Mouse (Mus musculus): ENCODE measurements around the gene Tnk1. TPM values are rescaled to one million over a fixed set of nuclear protein-coding genes. Genes with fewer than 3 reads are reported as not detected.

Tnk1 gene
- polyA plus RNA-seq, 1 experiment from 2014 or later, result 0.15 TPM

- Histone ChIP-seq H3K27ac (replicated peaks in 1 of 2; ENCODE audit: control insufficient read depth in 1 of 2, insufficient read depth in 1 of 2, low read depth in 2 of 2, low read length in 2 of 2) (peak within 1 kb of the TSS; percentile 50 to 53), H3K4me2 (ENCODE audit: low read length) (peak within 1 kb of the TSS; percentile 95), H3K27me3 (ENCODE audit: control insufficient read depth, insufficient read depth, low read length) (peaks cover 23% of the 10 kb centered on the region), H3K4me1 (ENCODE audit: control insufficient read depth in 2 of 2, insufficient read depth in 2 of 2, low read length in 2 of 2) (peaks cover 25 to 52% of the 10 kb centered on the region in 2 experiments), H3K36me3 (ENCODE audit: control insufficient read depth, insufficient read depth, low read length) (no peaks in the 10 kb centered on the region), H3K9me3 (ENCODE audit: control insufficient read depth, low read length) (peaks cover 3% of the 10 kb centered on the region; the same call in 1 of the 2 replicates), H3K9ac (ENCODE audit: low read length) (peak within 1 kb of the TSS; percentile 69), H3K4me3 (ENCODE audit: control insufficient read depth in 1 of 2, insufficient read depth in 1 of 2, low read depth in 1 of 2, low read length in 2 of 2) (peak within 1 kb of the TSS; percentile 46 to 65)
- under 1% methylated on average over 31 of the region's 33 CpGs for WGBS
- no peak for ATAC-seq (ENCODE audit: insufficient number of reproducible peaks, insufficient read depth, low FRiP score, low read depth)
Observed at GRCm38 (mm10) chr11:69801379-69801977, 57.1 kb downstream of the Tnk1 start, which contains the start of gene Fgf11. Gene Fgf11 (minus strand): TSS chr11:69801857.

Small RNA genes lying within 50 kb of the gene (microRNA-seq; reads per million reads assigned to microRNA genes)
- gene Mir6924, result not detected

Other genes with a start within 250 kb of the Tnk1 start
- not detected in 2 replicates for gene Shbg, start 240.8 kb downstream of the Tnk1 start, polyA plus RNA-seq (2014; fragmentation: Nextera tagmentation; extraction: Ambion mirVana)
- 16.2 and 17.9 TPM in 2 replicates for gene Sat2, start 236.7 kb downstream of the Tnk1 start, polyA plus RNA-seq (2014; fragmentation: Nextera tagmentation; extraction: Ambion mirVana)
- gene Fxr2, start 225.7 kb downstream of the Tnk1 start, polyA plus RNA-seq (2014; fragmentation: Nextera tagmentation; extraction: Ambion mirVana), result 24.2 and 25.8 TPM in 2 replicates
- gene Sox15, start 203.4 kb downstream of the Tnk1 start, polyA plus RNA-seq (2014; fragmentation: Nextera tagmentation; extraction: Ambion mirVana), result not detected in 2 replicates
- 14.9 and 29.1 TPM in 2 replicates for gene Mpdu1, start 196.1 kb downstream of the Tnk1 start, polyA plus RNA-seq (2014; fragmentation: Nextera tagmentation; extraction: Ambion mirVana)
- gene Cd68, start 192.6 kb downstream of the Tnk1 start, polyA plus RNA-seq (2014; fragmentation: Nextera tagmentation; extraction: Ambion mirVana), result 12.1 and 14.4 TPM in 2 replicates
- 313 and 403 TPM in 2 replicates for gene Eif4a1, start 186.3 kb downstream of the Tnk1 start, polyA plus RNA-seq (2014; fragmentation: Nextera tagmentation; extraction: Ambion mirVana)
- 43.2 and 59.4 TPM in 2 replicates for gene Senp3, start 176.6 kb downstream of the Tnk1 start, polyA plus RNA-seq (2014; fragmentation: Nextera tagmentation; extraction: Ambion mirVana)
- gene Tnfsf13, start 172.9 kb downstream of the Tnk1 start, polyA plus RNA-seq (2014; fragmentation: Nextera tagmentation; extraction: Ambion mirVana), result 0.24 and 0.63 TPM in 2 replicates
- gene Tnfsf12, start 162.9 kb downstream of the Tnk1 start, polyA plus RNA-seq (2014; fragmentation: Nextera tagmentation; extraction: Ambion mirVana), result 7.7 and 10.3 TPM in 2 replicates
- gene Tnfsfm13, start 162.6 kb downstream of the Tnk1 start, polyA plus RNA-seq (2014; fragmentation: Nextera tagmentation; extraction: Ambion mirVana), result 2.5 and 6.8 TPM in 2 replicates
- 19.9 and 20.1 TPM in 2 replicates for gene Polr2a, start 100.1 kb downstream of the Tnk1 start, polyA plus RNA-seq (2014; fragmentation: Nextera tagmentation; extraction: Ambion mirVana)
- 0.13 TPM in 1 of 2 replicates, not detected in the other for gene Slc35g3, start 96.8 kb downstream of the Tnk1 start, polyA plus RNA-seq (2014; fragmentation: Nextera tagmentation; extraction: Ambion mirVana)
- gene Zbtb4, start 92.8 kb downstream of the Tnk1 start, polyA plus RNA-seq (2014; fragmentation: Nextera tagmentation; extraction: Ambion mirVana), result 3.7 TPM in 2 replicates
- gene Chrnb1, start 62.8 kb downstream of the Tnk1 start, polyA plus RNA-seq (2014; fragmentation: Nextera tagmentation; extraction: Ambion mirVana), result 5.5 and 5.8 TPM in 2 replicates
- gene Fgf11, start 56.9 kb downstream of the Tnk1 start, polyA plus RNA-seq (2014; fragmentation: Nextera tagmentation; extraction: Ambion mirVana), result 2.0 and 2.1 TPM in 2 replicates
- gene Tmem102, start 53.1 kb downstream of the Tnk1 start, polyA plus RNA-seq (2014; fragmentation: Nextera tagmentation; extraction: Ambion mirVana), result 1.7 and 1.8 TPM in 2 replicates
- not detected in 2 replicates for gene Gm39566, start 43.4 kb downstream of the Tnk1 start, polyA plus RNA-seq (2014; fragmentation: Nextera tagmentation; extraction: Ambion mirVana)
- not detected in 2 replicates for gene Spem2, start 40.3 kb downstream of the Tnk1 start, polyA plus RNA-seq (2014; fragmentation: Nextera tagmentation; extraction: Ambion mirVana)
- not detected in 2 replicates for gene Spem1, start 36.5 kb downstream of the Tnk1 start, polyA plus RNA-seq (2014; fragmentation: Nextera tagmentation; extraction: Ambion mirVana)
- 2.4 and 2.6 TPM in 2 replicates for gene Nlgn2, start 20.9 kb downstream of the Tnk1 start, polyA plus RNA-seq (2014; fragmentation: Nextera tagmentation; extraction: Ambion mirVana)
- 340 and 379 TPM in 2 replicates for gene Tmem256, start 20.2 kb downstream of the Tnk1 start, polyA plus RNA-seq (2014; fragmentation: Nextera tagmentation; extraction: Ambion mirVana)
- 66.5 and 75.8 TPM in 2 replicates for gene Plscr3, start 12.4 kb downstream of the Tnk1 start, polyA plus RNA-seq (2014; fragmentation: Nextera tagmentation; extraction: Ambion mirVana)
- gene Tmem95, start 19.3 kb upstream of the Tnk1 start, polyA plus RNA-seq (2014; fragmentation: Nextera tagmentation; extraction: Ambion mirVana), result not detected in 2 replicates
- gene Kctd11, start 22.7 kb upstream of the Tnk1 start, polyA plus RNA-seq (2014; fragmentation: Nextera tagmentation; extraction: Ambion mirVana), result 2.6 and 2.8 TPM in 2 replicates
- gene Acap1, start 36.8 kb upstream of the Tnk1 start, polyA plus RNA-seq (2014; fragmentation: Nextera tagmentation; extraction: Ambion mirVana), result 3.6 and 3.8 TPM in 2 replicates
- 4.5 and 5.1 TPM in 2 replicates for gene 2810408A11Rik, start 42.3 kb upstream of the Tnk1 start, polyA plus RNA-seq (2014; fragmentation: Nextera tagmentation; extraction: Ambion mirVana)
- gene Neurl4, start 42.3 kb upstream of the Tnk1 start, polyA plus RNA-seq (2014; fragmentation: Nextera tagmentation; extraction: Ambion mirVana), result 7.5 and 11.1 TPM in 2 replicates
- gene Gps2, start 55.2 kb upstream of the Tnk1 start, polyA plus RNA-seq (2014; fragmentation: Nextera tagmentation; extraction: Ambion mirVana), result 45.2 and 46.8 TPM in 2 replicates
- 1,047 and 1,081 TPM in 2 replicates for gene Eif5a, start 63.2 kb upstream of the Tnk1 start, polyA plus RNA-seq (2014; fragmentation: Nextera tagmentation; extraction: Ambion mirVana)
- gene Ybx2, start 77.1 kb upstream of the Tnk1 start, polyA plus RNA-seq (2014; fragmentation: Nextera tagmentation; extraction: Ambion mirVana), result 6.6 and 7.3 TPM in 2 replicates
- gene Slc2a4, start 89.5 kb upstream of the Tnk1 start, polyA plus RNA-seq (2014; fragmentation: Nextera tagmentation; extraction: Ambion mirVana), result 27.6 and 28.5 TPM in 2 replicates
- gene Cldn7, start 106.0 kb upstream of the Tnk1 start, polyA plus RNA-seq (2014; fragmentation: Nextera tagmentation; extraction: Ambion mirVana), result 1.2 and 2.4 TPM in 2 replicates
- 22.3 and 26.0 TPM in 2 replicates for gene Ctdnep1, start 122.4 kb upstream of the Tnk1 start, polyA plus RNA-seq (2014; fragmentation: Nextera tagmentation; extraction: Ambion mirVana)
- gene Elp5, start 123.8 kb upstream of the Tnk1 start, polyA plus RNA-seq (2014; fragmentation: Nextera tagmentation; extraction: Ambion mirVana), result 107 and 114 TPM in 2 replicates
- 454 and 540 TPM in 2 replicates for gene Gabarap, start 132.4 kb upstream of the Tnk1 start, polyA plus RNA-seq (2014; fragmentation: Nextera tagmentation; extraction: Ambion mirVana)
- gene Phf23, start 137.0 kb upstream of the Tnk1 start, polyA plus RNA-seq (2014; fragmentation: Nextera tagmentation; extraction: Ambion mirVana), result 22.2 and 27.5 TPM in 2 replicates
- 15.0 and 16.6 TPM in 2 replicates for gene Dvl2, start 141.9 kb upstream of the Tnk1 start, polyA plus RNA-seq (2014; fragmentation: Nextera tagmentation; extraction: Ambion mirVana)
- gene Acadvl, start 156.7 kb upstream of the Tnk1 start, polyA plus RNA-seq (2014; fragmentation: Nextera tagmentation; extraction: Ambion mirVana), result 185 and 198 TPM in 2 replicates
- 3.4 and 6.0 TPM in 2 replicates for gene Dlg4, start 158.2 kb upstream of the Tnk1 start, polyA plus RNA-seq (2014; fragmentation: Nextera tagmentation; extraction: Ambion mirVana)
- gene Asgr1, start 195.4 kb upstream of the Tnk1 start, polyA plus RNA-seq (2014; fragmentation: Nextera tagmentation; extraction: Ambion mirVana), result not detected in 2 replicates
- not detected in 2 replicates for gene Asgr2, start 233.9 kb upstream of the Tnk1 start, polyA plus RNA-seq (2014; fragmentation: Nextera tagmentation; extraction: Ambion mirVana)

Measured in heart, embryonic 14.5 days (tissue).